17 mouse cellular contexts compared by ENCODE assay signal in genomic region chr17:71110753-71111265, GRCm38 (mm10).
"Had no signal": no experiment of that assay in that cellular context is flagged by ENCODE, and none has a peak within 500 bp of the region (broad histone marks: within the 10 kb centered on the region; RNA-seq: fewer than 3 reads in every experiment).

No protein-coding gene starts in this region.

- H3K27ac ChIP-seq: kidney, embryonic 15.5 days; liver, embryonic 13.5 days; lung, embryonic 15.5 days; macrophage; midbrain, embryonic 13.5 days; neural tube, embryonic 15.5 days had no signal

- DNase-seq: kidney, adult 18-20 months; kidney, postnatal 25 days; layer of hippocampus, postnatal 36 days; liver; liver, embryonic 13.5 days; liver, postnatal 0 days; lung, postnatal 14 days; right cerebral cortex, adult 18-20 months; right cerebral cortex, postnatal 25 days; thymus, postnatal 36 days had no signal

- H3K36me3 ChIP-seq: kidney, embryonic 15.5 days; liver, embryonic 13.5 days; lung, embryonic 15.5 days; midbrain, embryonic 13.5 days; neural tube, embryonic 15.5 days had no signal

- H3K4me3 ChIP-seq: kidney, embryonic 15.5 days; liver, embryonic 13.5 days; lung, embryonic 15.5 days; megakaryocyte, embryonic 14.5 days; midbrain, embryonic 13.5 days; myocyte; neural tube, embryonic 15.5 days had no signal

- H3K4me1 ChIP-seq: lung, embryonic 15.5 days; midbrain, embryonic 13.5 days; neural tube, embryonic 15.5 days had no signal

- H3K4me2 ChIP-seq: kidney, embryonic 15.5 days; liver, embryonic 13.5 days; lung, embryonic 15.5 days; midbrain, embryonic 13.5 days; neural tube, embryonic 15.5 days had no signal

- ATAC-seq: liver, postnatal 0 days; midbrain, embryonic 13.5 days had no signal

- H3K27me3 ChIP-seq: kidney, embryonic 15.5 days; liver, embryonic 13.5 days; lung, embryonic 15.5 days; megakaryocyte, embryonic 14.5 days; midbrain, embryonic 13.5 days; neural tube, embryonic 15.5 days had no signal

- H3K9ac ChIP-seq: kidney, embryonic 15.5 days; liver, embryonic 13.5 days; liver, postnatal 0 days; lung, embryonic 15.5 days; midbrain, embryonic 13.5 days; neural tube, embryonic 15.5 days had no signal

- H3K9me3 ChIP-seq: kidney, embryonic 15.5 days; liver, embryonic 13.5 days; lung, embryonic 15.5 days; megakaryocyte, embryonic 14.5 days; midbrain, embryonic 13.5 days; neural tube, embryonic 15.5 days had no signal
